Mouse (Mus musculus) brain, adult 2 months (tissue): ENCODE results near the gene Olfr51.
"Not testable (repeated sequence)": the region's sequence is repeated elsewhere in the genome, so short reads cannot be mapped to it uniquely, and the experiment has no call there.

ENCODE experiments used
- DNase-seq: peaks from one replicate; pipeline ENCODE4 v3.0.0; 2011; ENCODE audit warnings: low read depth, low spot score

Olfr51 gene

DNA sequence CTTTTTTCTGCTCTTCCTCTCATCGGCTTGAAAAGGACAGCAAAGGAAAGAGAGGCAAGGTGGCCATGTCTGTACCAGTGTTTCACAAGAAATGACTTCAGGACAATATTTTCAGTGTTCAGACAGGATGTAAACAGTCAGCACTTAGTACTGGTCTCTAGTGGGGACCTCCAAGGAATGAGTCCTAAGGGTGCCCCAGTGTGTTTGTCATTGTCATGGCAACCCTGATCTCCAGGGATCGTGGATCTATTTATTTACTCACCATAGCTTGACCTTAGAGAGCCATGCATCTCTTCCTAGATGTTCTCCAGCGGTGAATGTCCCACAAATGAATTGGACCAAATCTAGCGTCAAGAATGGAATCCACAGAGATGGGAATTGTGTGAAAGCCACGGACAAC lies at the start of gene Olfr51:
Gene Olfr51 (plus strand): TSS at position 301 of the 400 bp plus-strand sequence.
- DNase-seq, result no peak

DNA sequence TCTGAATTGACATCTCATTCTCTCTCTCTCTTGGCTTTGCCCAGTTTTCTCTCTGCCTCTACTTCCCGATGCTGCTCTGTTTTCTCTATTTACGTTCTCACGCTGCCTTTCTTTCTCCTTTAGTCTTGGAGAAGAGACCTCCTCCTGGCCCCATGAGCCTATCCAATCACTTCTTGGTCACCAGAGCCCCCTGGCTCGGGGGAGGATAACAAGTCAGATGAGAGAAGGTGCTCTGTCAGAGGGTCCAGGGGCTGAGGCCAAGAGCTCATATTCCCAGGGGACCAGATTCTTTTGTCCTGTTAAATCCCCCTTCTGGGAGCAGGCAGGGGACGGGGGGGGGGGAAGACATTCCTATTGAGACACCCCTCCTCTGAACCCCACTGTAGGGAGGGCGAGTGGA lies 49.7 kb upstream of the Olfr51 start, which contains the start of gene Prop1:
Gene Prop1 (minus strand): TSS at position 101 of the 400 bp plus-strand sequence.
- DNase-seq, result no peak

- DNase-seq, result no peak
Observed at GRCm38 (mm10) chr11:50964886-50965285, 38.5 kb upstream of the Olfr51 start.

GRCm38 (mm10) chr11:50966230-50966629 lies 37.2 kb upstream of the Olfr51 start, which contains the start of gene Olfr1378:
Gene Olfr1378, plus strand, starts transcription at chr11:50966530.
- no peak for DNase-seq

- DNase-seq, result peak; percentile 3
Observed at GRCm38 (mm10) chr11:50977216-50977615, 26.2 kb upstream of the Olfr51 start.

- DNase-seq, result no peak
Observed at GRCm38 (mm10) chr11:50981667-50982066, 21.7 kb upstream of the Olfr51 start, which contains the start of gene Olfr1377. Gene Olfr1377, plus strand, starts transcription at chr11:50981967.

DNA sequence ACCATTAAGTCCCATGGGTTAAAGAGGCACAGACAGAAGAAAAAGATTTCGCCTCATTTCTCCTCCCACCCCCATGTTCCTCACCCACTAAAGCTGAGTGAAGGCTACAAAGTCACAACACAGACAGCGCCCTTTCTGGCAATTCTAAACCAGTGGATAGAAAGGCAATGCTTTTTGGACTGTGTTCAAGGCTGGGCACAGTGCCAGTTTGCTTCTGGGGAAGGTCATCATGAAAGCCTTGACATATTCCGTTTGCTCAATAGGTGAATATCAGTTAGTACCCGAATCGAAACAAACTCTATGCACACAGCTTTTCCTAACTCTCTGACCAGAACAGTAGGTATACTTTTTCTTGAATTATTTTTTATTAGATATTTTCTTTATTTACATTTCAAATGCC lies 8.4 kb downstream of the Olfr51 start:
- peak; percentile 1 for DNase-seq

DNA sequence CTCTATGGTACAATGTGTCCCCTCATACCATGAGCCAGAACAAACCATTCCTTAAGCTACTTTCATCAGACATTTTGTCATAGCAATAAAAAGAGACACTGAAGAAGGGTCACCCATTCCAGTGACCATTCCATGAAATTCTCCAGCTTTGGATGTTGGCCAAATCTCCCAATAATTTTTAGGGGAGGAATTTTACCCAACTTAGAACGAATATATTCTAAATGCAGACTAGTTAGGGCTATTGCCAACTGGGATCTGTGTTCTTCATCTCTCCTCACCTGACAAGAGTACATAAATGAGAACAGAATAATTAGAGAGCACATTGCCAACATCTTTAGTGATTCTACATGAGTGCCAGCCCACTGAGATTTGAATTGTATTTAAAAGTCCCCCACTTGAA lies 10.5 kb downstream of the Olfr51 start, which contains the start of gene Olfr54:
Gene Olfr54 (plus strand): TSS at position 301 of the 400 bp plus-strand sequence.
- DNase-seq, result no peak

DNA sequence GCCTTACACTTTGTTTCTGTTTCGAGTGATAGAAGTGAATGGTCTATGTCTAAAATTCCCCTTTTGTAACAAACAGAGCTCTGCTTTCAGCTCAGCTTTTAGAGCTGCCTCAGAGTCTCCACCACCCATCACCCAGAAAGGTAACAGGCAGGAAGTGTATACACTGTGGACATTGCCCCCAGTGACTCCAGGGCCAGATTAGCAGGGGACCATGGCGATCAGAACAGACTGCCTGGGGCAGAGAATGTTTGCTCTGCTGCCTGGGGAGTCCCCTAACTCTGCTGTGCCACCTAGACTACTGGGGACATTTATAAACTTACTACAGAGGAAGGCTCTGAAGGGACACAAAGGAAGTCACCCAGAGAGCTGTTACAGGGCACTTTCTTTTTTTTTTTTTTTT lies 12.9 kb downstream of the Olfr51 start:
- DNase-seq, result no peak

DNA sequence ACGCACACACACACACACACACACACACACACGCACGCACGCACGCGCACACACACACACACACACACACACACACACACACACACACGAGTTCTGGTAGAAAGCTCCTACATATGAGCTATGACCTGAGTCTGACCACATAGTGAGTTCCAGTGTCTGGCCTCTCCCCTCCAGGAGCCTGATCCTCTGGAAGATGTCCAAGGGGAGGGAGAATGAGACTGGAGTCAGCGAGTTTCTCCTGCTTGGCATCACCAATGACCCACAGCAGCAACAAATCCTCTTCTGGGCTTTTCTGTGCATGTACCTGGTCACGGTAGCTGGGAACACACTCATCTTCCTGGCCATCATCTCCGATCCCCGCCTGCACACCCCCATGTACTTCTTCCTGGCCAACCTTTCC lies 23.4 kb downstream of the Olfr51 start:
- DNase-seq, result not testable (repeated sequence)

- DNase-seq, result not testable (repeated sequence)
Observed at GRCm38 (mm10) chr11:51029381-51029780, 26.0 kb downstream of the Olfr51 start.

DNA sequence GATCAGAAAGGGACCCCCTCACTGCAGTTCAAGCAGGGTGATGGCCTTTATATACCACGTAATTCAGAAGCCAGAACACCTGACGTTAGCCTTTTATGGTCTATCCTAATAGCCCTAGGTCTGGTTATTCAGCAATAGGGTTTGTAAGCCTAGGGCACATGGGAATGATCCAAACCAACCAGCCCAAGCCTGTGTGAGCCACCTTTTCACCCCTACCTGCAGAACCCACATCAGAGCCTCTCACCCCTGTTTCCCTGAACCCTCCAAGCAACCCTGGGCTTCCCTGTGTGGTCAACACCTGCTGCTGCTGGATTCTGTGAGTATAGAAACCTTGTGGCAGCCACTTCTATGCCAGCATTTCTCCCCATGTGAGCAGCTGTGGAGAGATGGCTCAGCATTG lies 26.8 kb downstream of the Olfr51 start:
- DNase-seq, result no peak

DNA sequence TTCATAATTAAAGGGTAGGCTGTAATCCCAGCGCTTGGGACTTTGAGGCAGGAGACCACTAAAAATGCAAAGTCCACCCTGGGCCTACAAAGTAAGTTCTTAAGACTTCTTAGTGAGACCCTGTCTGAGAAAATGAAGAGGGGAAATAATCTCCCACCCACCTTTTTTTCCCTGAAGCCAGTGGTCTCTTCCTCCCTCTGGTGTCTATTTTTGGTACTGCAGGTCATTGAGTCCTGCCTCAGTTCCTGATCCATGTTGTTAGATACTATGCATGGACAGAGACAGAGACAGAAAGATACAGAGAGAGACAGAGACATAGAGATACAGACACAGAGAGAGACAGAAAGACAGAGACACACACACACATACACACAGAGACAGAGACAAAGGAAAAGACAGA lies 29.5 kb downstream of the Olfr51 start:
- DNase-seq, result peak; percentile 22

- DNase-seq, result not testable (repeated sequence)
Observed at GRCm38 (mm10) chr11:51034141-51034540, 30.7 kb downstream of the Olfr51 start.

DNA sequence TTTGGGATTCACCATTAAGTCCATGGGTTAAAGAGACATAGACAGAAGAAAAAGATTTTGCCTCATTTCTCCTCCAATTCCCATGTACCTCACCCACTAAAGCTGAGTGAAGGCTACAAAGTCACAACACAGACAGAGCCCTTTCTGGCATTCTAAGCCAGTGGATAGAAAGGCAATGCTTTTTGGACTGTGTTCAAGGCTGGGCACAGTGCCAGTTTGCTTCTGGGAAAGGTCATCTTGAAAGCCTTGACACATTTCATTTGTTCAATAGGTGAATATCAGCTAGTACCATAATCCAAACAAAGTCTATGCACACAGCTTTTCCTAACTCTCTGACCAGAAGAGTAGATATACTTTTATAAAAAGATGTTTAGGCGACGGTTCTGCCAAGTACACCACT lies 32.6 kb downstream of the Olfr51 start:
- DNase-seq, result no peak

DNA sequence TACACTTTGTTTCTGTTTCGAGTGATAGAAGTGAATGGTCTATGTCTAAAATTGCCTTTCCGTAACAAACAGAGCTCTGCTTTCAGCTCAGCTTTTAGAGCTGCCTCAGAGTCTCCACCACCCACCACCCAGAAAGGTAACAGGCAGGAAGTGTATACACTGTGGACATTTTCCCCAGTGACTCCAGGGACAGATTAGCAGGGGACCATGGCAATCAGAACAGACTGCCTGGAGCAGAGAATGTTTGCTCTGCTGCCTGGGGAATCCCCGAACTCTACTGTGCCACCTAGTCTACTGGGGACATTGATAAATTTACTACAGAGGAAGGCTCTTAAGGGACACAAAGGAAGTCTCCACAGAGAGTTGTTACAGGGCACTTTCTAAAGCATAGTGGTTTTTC lies 41.4 kb downstream of the Olfr51 start:
- DNase-seq, result not testable (repeated sequence)

DNA sequence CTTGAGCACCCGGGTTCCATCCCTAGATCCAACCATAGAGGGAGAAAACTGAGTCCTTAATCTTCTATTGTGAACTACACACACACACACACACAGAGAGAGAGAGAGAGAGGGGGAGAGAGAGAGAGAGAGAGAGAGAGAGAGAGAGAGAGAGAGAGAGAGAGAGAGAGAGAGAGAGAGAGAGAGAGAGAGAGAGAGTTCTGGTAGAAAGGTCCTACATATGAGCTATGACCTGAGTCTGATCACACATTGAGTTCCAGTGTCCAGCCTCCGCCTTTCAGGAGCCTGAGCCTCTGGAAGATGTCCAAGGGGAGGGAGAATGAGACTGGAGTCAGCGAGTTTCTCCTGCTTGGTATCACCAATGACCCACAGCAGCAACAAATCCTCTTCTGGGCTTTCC lies 44.4 kb downstream of the Olfr51 start, which contains the start of gene Olfr1375:
Gene Olfr1375 (plus strand): TSS at position 301 of the 400 bp plus-strand sequence.
- not testable (repeated sequence) for DNase-seq

GRCm38 (mm10) chr11:51051678-51052077 lies 48.3 kb downstream of the Olfr51 start:
- no peak for DNase-seq

DNA sequence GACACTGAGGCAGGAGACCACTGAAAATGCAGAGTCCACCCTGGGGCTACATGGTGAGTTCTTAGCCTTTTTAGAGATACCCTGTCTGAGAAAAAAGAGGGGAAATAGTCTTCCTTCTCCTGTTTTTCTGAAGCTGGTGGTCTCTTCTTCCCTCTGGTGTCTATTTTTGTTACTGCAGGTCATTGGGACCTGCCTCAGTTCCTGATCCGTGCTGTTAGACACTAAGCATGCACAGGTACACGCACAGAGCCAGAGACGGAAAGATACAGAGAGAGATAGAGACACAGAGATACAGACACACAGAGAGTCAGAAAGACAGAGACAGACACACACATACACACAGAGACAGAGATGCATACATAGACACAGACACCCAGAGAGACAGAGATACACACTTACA lies 49.8 kb downstream of the Olfr51 start:
- no peak for DNase-seq

- DNase-seq, result peak; percentile 95
Observed at GRCm38 (mm10) chr11:51059151-51059571, 55.8 kb downstream of the Olfr51 start, which contains the start of gene Zfp354a. Gene Zfp354a, plus strand, starts transcription at chr11:51059257.
